Mouse (Mus musculus) left cerebral cortex, postnatal 10 days (tissue): Measurements from ENCODE around the gene Ppy. TPM values are rescaled to one million over a fixed set of nuclear protein-coding genes. Genes with fewer than 3 reads are reported as not detected.

Experiments used
- DNase-seq, 2 experiments: peaks; one replicate each; pipeline ENCODE4 v3.0.0; 2021 to 2022; ENCODE audit warnings: low spot score in 2 of 2, mixed read lengths in 1 of 2; ENCODE audit errors: extremely low spot score in 1 of 2
- intact Hi-C: fragments of 180-260 bp; cut with DNase I; formaldehyde crosslinking; loops from one replicate; pipeline ENCODE4 v1.15.1; 2025
- total RNA-seq, 2 experiments: library from RNA; stranded (reverse); gene quantifications; 2 replicates each; pipeline ENCODE4 v1.2.3; 2021

Ppy gene
- total RNA-seq, 2 experiments from 2014 or later = not detected

- intact Hi-C loops = no loop called here
- no peak for DNase-seq
Measured at GRCm38 (mm10) chr11:102053183-102053582, 47.9 kb downstream of the Ppy start.

- intact Hi-C loops = no loop called here
- DNase-seq = no peak
Measured at GRCm38 (mm10) chr11:102052697-102053096, 48.4 kb downstream of the Ppy start.

- intact Hi-C loops = no loop called here
- DNase-seq = no peak
Measured at GRCm38 (mm10) chr11:102051954-102052353, 49.2 kb downstream of the Ppy start.

- DNase-seq = peak in 1 of 2 experiments; percentile 84
- intact Hi-C loops = no loop called here
Measured at GRCm38 (mm10) chr11:102051541-102051940, 49.6 kb downstream of the Ppy start.

Other genes with a start within 250 kb of the Ppy start
- gene Meox1, start 206.9 kb downstream of the Ppy start, total RNA-seq = 1 to 10 TPM; 3.1 to 3.3 TPM
- gene Sost, start 134.3 kb downstream of the Ppy start, total RNA-seq = not detected
- not detected for gene Cfap97d1, start 117.0 kb downstream of the Ppy start, total RNA-seq
- 100 to 1,000 TPM; 138 to 142 TPM for gene Dusp3, start 114.3 kb downstream of the Ppy start, total RNA-seq
- 10 to 100 TPM; 34.1 to 36.3 TPM for gene Mpp3, start 72.9 kb downstream of the Ppy start, total RNA-seq
- not detected for gene Cd300lg, start 59.8 kb downstream of the Ppy start, total RNA-seq
- 100 to 1,000 TPM; 103 to 107 TPM for gene Mpp2, start 12.8 kb downstream of the Ppy start, total RNA-seq
- not detected for gene Pyy, start 6.5 kb upstream of the Ppy start, total RNA-seq
- under 1 TPM in 1 of 2 experiments, not detected in 1; 0.20 TPM for gene Nags, start 44.2 kb upstream of the Ppy start, total RNA-seq
- gene Tmem101, start 55.1 kb upstream of the Ppy start, total RNA-seq = 10 to 100 TPM; 24.3 to 24.4 TPM
- 10 to 100 TPM; 67.6 to 72.3 TPM for gene Lsm12, start 84.0 kb upstream of the Ppy start, total RNA-seq
- 10 to 100 TPM; 43.8 to 45.0 TPM for gene G6pc3, start 88.3 kb upstream of the Ppy start, total RNA-seq
- 100 to 1,000 TPM; 190 TPM for gene Hdac5, start 128.8 kb upstream of the Ppy start, total RNA-seq
- gene BC030867, start 147.6 kb upstream of the Ppy start, total RNA-seq = under 1 TPM; 0.83 to 0.99 TPM
- under 1 TPM; 0.49 to 0.71 TPM for gene Asb16, start 167.4 kb upstream of the Ppy start, total RNA-seq
- gene Tmub2, start 183.6 kb upstream of the Ppy start, total RNA-seq = 10 to 100 TPM; 61.2 to 64.4 TPM
- gene Atxn7l3, start 195.3 kb upstream of the Ppy start, total RNA-seq = 100 to 1,000 TPM; 187 TPM
- 100 to 1,000 TPM in 1 of 2 experiments, 10 to 100 TPM in 1; 97.0 to 100 TPM for gene Ubtf, start 218.4 kb upstream of the Ppy start, total RNA-seq